In the genomic region with DNA sequence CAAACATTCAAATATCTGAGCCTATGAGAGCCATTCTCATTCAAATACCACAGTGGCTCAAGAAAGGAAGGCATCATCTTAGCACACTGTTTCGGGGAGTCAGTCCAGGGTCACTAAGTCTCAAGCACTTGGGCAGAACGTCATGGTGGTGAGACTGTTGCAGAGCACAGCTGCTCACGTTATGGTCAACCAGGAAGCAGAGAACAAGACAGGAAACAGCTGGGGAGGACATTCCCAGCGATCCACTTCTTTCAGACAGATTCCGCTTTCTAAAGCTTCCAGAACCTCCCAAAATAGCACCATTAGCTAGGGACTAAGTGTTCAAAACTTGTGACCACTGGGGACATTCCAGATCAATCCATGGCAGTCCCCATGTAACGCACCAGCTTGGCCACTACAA, we compare ENCODE assay signal across 16 mouse cellular contexts. TPM values are rescaled to one million over a fixed set of nuclear protein-coding genes. Genes with fewer than 3 reads are reported as not detected.
"Had no signal": no experiment of that assay in that cellular context is flagged by ENCODE, and none has a peak within 500 bp of the region (broad histone marks: within the 10 kb centered on the region; RNA-seq: fewer than 3 reads in every experiment).

No protein-coding gene starts in this region.

- H3K36me3 ChIP-seq: intestine, embryonic 15.5 days; limb, embryonic 10.5 days; liver, embryonic 15.5 days; midbrain, embryonic 13.5 days; neural tube, embryonic 12.5 days; stomach, embryonic 15.5 days had no signal

- H3K4me1 ChIP-seq: midbrain, embryonic 13.5 days had no signal

- DNase-seq: kidney, adult 2 months; kidney, postnatal 10 days; lung, embryonic 14.5 days; retina, postnatal 1 day; right cerebral cortex, postnatal 4 days; thymus, adult 2 months; thymus, postnatal 25 days had no signal

- H3K27ac ChIP-seq: intestine, embryonic 15.5 days; left cerebral cortex, adult 2 months; limb, embryonic 10.5 days; liver, embryonic 15.5 days; midbrain, embryonic 13.5 days; neural tube, embryonic 12.5 days; stomach, embryonic 15.5 days had no signal

- H3K9me3 ChIP-seq: intestine, embryonic 15.5 days; liver, embryonic 15.5 days; midbrain, embryonic 13.5 days; neural tube, embryonic 12.5 days; stomach, embryonic 15.5 days had no signal

- H3K9ac ChIP-seq: intestine, embryonic 15.5 days; liver, embryonic 15.5 days; lung, embryonic 14.5 days; midbrain, embryonic 13.5 days; neural tube, embryonic 12.5 days; stomach, embryonic 15.5 days had no signal

- H3K27me3 ChIP-seq: intestine, embryonic 15.5 days; liver, embryonic 15.5 days; midbrain, embryonic 13.5 days; neural tube, embryonic 12.5 days; stomach, embryonic 15.5 days had no signal

- H3K4me3 ChIP-seq: intestine, embryonic 15.5 days; left cerebral cortex, adult 2 months; limb, embryonic 10.5 days; liver, embryonic 15.5 days; midbrain, embryonic 13.5 days; neural tube, embryonic 12.5 days; stomach, embryonic 15.5 days had no signal

RNA-seq across cellular contexts. Expression of a gene that starts 14.3 kb away (rescaled TPM):
- total RNA-seq: megakaryocyte-erythroid progenitor cell, adult 5-6 weeks; neutrophil, adult 5-6 weeks had no signal
